ENCODE assay signal across 26 mouse cellular contexts in genomic region chrX:102053371-102053770, GRCm38 (mm10).
"Had no signal": no experiment of that assay in that cellular context is flagged by ENCODE, and none has a peak within 500 bp of the region (broad histone marks: within the 10 kb centered on the region; RNA-seq: fewer than 3 reads in every experiment).

No protein-coding gene starts in this region.

- ATAC-seq: hindbrain, embryonic 16.5 days; inflammation-experienced regulatory T-cells, adult 6 months; intestine, embryonic 15.5 days; intestine, postnatal 0 days; liver, embryonic 12.5 days had no signal

- H3K4me2 ChIP-seq: heart, embryonic 11.5 days; heart, embryonic 13.5 days; heart, embryonic 15.5 days; hindbrain, embryonic 14.5 days; intestine, embryonic 15.5 days; limb, embryonic 13.5 days; limb, embryonic 15.5 days; liver, embryonic 12.5 days had no signal

- H3K27ac ChIP-seq: gastrocnemius, adult 2 months; heart, embryonic 13.5 days; heart, embryonic 15.5 days; hindbrain, embryonic 14.5 days; intestine, embryonic 15.5 days; layer of hippocampus, adult 2 months; left cerebral cortex, adult 2 months; limb, embryonic 13.5 days; limb, embryonic 15.5 days; liver, embryonic 12.5 days; liver, embryonic 14.5 days had no signal

- DNase-seq: gastrocnemius, adult 2 months; gastrocnemius, postnatal 10 days; gastrocnemius, postnatal 25 days; heart, adult 18-20 months; heart, postnatal 14 days; heart, postnatal 36 days; kidney, adult 18-20 months; kidney, adult 8-10 months; kidney, postnatal 10 days; kidney, postnatal 25 days; kidney, postnatal 4 days; left cerebral cortex, postnatal 4 days had no signal

- H3K9ac ChIP-seq: heart, embryonic 13.5 days; heart, embryonic 15.5 days; hindbrain, embryonic 14.5 days; intestine, embryonic 15.5 days; limb, embryonic 13.5 days; limb, embryonic 15.5 days; liver, embryonic 12.5 days; liver, embryonic 14.5 days had no signal

- H3K4me1 ChIP-seq: heart, embryonic 13.5 days; heart, embryonic 15.5 days; intestine, embryonic 15.5 days; limb, embryonic 13.5 days; limb, embryonic 15.5 days; liver, embryonic 12.5 days had no signal

- H3K27me3 ChIP-seq: heart, embryonic 15.5 days; intestine, embryonic 15.5 days had no signal

- H3K36me3 ChIP-seq: heart, embryonic 15.5 days; intestine, embryonic 15.5 days; limb, embryonic 13.5 days; limb, embryonic 15.5 days; liver, embryonic 12.5 days had no signal

- H3K9me3 ChIP-seq: heart, embryonic 13.5 days; heart, embryonic 15.5 days; intestine, embryonic 15.5 days; limb, embryonic 13.5 days; limb, embryonic 15.5 days; liver, embryonic 12.5 days had no signal

- H3K4me3 ChIP-seq: gastrocnemius, adult 2 months; heart, embryonic 13.5 days; heart, embryonic 15.5 days; intestine, embryonic 15.5 days; layer of hippocampus, adult 2 months; left cerebral cortex, adult 2 months; limb, embryonic 13.5 days; limb, embryonic 15.5 days; liver, embryonic 12.5 days had no signal
